Mouse (Mus musculus) frontal cortex, postnatal 10 days (tissue): ENCODE measurements at regions not wholly inside any gene's neighbourhood (a gene's known extent, or its start where the extent isn't known, plus 50 kb on each side); places are given as distances from the start of the nearest gene placed in this dataset.

Experiments used
- DNase-seq, 2 experiments: peaks; one replicate each; pipeline ENCODE4 v3.0.0; 2022; ENCODE audit warnings: low spot score in 2 of 2, mixed read lengths in 1 of 2

DNA sequence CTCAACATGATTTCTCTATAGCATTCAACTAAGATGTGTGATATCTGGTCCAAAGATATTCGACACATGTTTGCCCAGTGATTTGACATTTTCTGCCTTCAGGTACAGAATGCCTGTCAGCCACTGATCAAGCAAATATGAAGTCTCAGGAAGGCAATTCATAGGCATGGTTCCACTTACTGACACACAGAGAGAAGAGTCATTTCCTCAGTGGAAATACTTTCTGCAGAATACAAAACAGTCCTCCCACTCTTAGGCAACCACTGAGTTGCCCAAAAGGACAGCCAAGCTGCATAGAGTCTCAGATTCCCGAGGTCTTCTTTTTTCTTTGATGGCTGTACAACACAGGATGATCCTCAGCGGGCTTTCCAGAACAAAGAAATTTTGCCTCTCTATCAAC lies 110.9 kb downstream of the Ndufa4 start:
- DNase-seq = no peak

DNA sequence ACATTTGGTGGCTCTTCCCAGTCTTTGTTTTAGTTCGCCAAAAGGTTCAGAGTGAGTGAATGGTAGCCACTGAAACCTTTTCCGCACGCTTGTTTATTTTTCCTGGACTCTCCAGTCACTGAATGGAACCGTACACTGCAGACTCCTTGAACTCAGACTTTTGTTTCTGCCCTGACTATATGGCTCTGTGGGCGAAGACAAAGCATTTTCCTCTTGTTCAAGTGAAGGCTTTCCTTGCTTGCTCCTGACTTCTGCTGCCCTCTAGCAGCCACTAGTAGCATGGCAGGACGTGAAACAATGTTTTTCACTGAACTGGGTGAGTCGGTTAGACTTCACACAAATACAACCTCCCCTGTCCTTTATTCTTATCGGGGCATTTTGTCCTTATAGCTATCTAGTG lies 113.9 kb downstream of the Ndufa4 start:
- DNase-seq = peak in 1 of 2 experiments; percentile 42

DNA sequence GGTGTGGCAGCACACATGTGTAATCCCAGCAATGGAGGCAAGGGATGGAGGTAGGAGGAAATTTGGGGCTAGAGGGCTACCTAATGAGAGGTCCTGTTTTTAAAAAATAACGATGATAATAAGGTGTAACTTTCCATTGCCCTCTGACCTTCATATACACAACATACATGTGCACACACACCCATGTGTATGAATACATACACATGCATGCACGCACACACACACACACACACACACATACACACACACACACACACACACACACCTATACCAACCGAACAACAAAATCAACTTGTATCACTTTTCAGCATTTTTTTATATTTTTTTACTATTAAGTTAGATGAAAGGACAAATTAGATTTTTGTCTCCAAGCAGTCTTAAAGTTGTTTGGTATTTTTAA lies 115.1 kb downstream of the Ndufa4 start:
- no peak for DNase-seq

DNA sequence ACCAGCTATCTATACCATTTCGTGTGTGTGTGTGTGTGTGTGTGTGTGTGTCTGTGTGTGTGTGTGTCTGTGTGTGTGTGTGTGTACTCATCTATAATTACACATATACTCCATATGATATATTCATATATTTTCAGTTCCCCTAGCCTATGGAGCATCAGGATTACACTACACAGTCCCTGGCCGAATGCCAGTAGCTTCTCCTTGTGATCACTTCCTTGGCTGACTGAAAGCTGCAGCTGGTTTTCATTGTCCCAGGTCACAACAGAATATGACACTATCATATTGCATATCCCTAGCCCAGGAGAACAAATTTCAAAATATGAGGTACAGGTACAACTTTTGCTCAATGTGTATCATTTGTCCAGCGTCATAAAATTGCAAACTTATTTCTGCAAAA lies 116.2 kb downstream of the Ndufa4 start:
- no peak for DNase-seq

DNA sequence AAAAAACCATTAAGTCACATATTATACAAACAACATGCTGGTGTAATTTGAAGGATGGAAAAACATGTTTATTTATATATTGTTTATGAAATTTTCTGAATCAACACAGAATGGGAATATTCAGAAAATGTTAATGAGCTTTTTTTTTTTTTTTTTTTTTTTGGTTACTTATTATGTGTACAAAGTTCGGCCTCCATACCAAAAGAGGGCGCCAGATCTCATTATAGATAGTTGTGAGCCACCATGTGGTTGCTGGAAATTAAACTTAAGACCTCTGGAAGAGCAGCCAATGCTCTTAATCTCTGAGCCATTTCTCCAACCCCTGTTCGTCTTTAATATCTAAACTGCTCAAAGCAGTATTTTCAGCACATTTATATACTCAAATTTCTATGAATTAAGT lies 133.3 kb downstream of the Ndufa4 start:
- no peak for DNase-seq

- DNase-seq = no peak
Observed at GRCm38 (mm10) chr6:11762912-11763311, 144.4 kb downstream of the Ndufa4 start.

DNA sequence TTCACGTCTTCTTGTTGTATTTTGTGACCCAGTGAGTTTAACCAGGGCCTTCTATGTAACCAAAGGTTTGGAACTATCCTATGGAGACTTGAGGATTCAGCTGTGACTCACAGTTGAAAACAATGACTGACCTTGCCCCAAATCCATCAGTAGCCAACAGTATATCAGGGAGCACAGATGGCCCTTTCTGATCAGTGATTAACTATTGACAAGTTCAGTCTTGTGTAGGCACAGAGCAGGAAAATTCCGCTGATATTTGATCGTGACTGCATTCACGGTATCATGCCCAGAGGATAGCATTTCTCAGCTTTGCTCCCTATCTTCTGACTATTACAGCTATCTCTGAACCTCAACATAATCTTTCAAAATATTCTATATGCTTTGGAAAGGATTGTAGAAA lies 169.6 kb downstream of the Ndufa4 start:
- DNase-seq = no peak

DNA sequence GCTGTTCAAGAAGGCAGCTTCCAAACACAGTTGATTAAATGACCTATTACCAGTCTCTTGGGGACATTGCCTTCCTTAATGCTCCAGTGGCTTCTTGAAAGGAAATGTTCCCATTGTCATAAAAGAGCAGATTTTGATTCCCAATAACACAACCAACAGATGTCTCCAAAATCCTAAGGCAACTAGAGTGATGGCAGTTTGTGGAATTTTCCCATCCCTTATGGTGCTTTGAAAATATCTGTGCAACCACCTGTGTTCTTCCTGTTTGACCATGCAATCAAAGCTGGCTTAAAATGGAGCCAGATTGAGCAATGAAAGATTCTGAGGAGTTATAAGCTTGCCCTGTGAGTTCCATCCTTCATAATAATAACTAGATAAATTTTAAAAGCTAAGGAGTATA lies 176.2 kb downstream of the Ndufa4 start:
- no peak for DNase-seq

DNA sequence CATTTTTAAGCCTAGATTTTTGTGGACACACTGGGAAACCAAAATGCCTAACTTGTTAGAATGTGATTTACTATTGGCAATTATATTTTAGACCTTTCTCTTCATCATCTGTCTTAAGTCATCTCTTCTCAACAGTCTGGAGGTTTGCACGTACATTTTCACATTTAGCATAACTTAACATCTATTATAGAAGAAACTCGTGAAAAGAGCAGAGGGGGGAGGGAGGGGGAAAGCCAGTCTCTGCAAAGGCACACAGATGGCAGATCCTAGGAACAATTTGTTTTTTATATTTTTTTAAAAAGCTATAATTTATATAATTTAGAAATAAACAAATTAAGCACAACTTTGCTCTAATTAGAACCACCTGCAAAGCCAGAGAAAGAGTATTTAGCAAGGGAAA lies 176.6 kb downstream of the Ndufa4 start:
- no peak for DNase-seq

DNA sequence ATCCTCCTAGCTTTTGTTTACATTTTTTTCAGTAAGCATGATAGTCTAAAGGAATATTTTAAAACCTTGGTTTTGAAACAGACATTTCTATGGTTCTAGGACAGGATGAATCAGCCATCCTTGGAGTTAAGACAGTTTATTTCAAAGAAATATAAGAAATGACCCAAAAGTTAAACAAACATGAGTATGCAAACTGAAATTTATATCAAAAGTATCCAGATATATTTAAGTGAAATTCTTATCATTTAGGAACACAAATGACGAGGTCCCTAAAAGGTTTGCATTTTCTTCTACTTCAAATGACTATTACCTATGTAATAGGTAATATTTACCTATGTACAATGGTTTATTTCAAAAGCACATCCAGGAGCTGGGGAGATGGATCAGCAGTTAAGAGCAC lies 179.5 kb downstream of the Ndufa4 start:
- DNase-seq = no peak

DNA sequence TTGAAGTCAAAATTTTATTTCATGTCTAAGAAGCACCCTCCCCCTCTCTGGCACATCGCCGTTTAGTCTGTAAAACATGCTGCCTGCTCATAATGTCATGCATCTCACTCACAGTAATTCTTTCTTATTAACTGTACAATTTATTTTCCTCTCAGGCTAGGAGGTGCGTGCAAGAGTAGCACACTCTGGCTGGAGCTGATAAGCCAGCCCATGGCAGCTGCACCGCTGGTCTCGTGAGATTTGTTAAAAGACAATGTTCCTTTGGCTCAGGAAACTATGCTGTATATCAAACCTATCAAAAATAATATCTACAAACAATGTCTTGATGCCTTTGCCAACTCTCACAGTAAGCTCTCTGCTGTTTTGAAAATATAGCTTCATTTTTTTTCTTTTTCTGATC lies 179.9 kb downstream of the Ndufa4 start:
- DNase-seq = no peak

- DNase-seq = no peak
Observed at GRCm38 (mm10) chr6:11723519-11723918, 183.8 kb downstream of the Ndufa4 start.

GRCm38 (mm10) chr6:11720274-11720673 lies 187.0 kb downstream of the Ndufa4 start:
- no peak for DNase-seq

GRCm38 (mm10) chr6:11710581-11710980 lies 196.7 kb downstream of the Ndufa4 start:
- no peak for DNase-seq

GRCm38 (mm10) chr6:11709465-11709864 lies 197.8 kb downstream of the Ndufa4 start:
- no peak for DNase-seq
